Mouse (Mus musculus): ENCODE measurements at regions not wholly inside any gene's neighbourhood (a gene's known extent, or its start where the extent isn't known, plus 50 kb on each side); places are given as distances from the start of the nearest gene placed in this dataset.

DNA sequence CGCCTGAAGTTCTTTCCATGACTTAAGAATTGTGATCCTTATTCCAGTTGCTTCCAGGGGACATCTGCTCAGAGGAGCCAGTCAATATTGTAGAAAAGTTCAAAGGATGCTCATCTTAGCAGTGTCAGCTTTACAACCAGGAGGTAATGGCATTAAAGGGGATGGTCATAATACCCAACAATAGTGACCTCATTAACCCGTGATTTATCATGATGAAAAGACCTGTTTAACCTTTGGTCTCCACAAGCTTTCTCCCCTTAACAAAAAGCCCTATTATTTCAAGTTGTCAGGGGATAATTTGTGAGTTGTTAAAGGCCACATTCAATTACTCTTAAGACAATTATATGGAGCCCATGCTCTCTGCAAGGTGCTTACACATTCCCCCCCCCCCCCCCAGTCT lies 54.3 kb upstream of the Htatip2 start:
- Histone ChIP-seq H3K27me3 (ENCODE audit: control insufficient read depth, insufficient read depth, low read length) (peaks cover 92% of the 10 kb centered on the region), H3K4me2 (replicated peaks; ENCODE audit: low read depth, low read length) (no peak overlapping the region), H3K4me1 (replicated peaks; ENCODE audit: control insufficient read depth, insufficient read depth, low read length) (peaks cover 2% of the 10 kb centered on the region; the same call in 1 of the 2 replicates), H3K4me3 (ENCODE audit: low read depth, low read length) (no peak overlapping the region), H3K27ac (ENCODE audit: low read depth, low read length) (no peak overlapping the region), H3K36me3 (ENCODE audit: control insufficient read depth, insufficient read depth, low read length) (no peaks in the 10 kb centered on the region), H3K9me3 (ENCODE audit: control insufficient read depth, low read length) (no peaks in the 10 kb centered on the region), H3K9ac (ENCODE audit: low read depth, low read length) (no peak overlapping the region)
- 17% methylated on average over 2 of the region's 2 CpGs for WGBS
- DNase-seq (ENCODE audit: low spot score) (no peak), ATAC-seq (ENCODE audit: low FRiP score) (no peak)

GRCm38 (mm10) chr7:49700734-49701133 lies 58.2 kb upstream of the Htatip2 start:
- DNase-seq (ENCODE audit: low spot score): no peak
- Histone ChIP-seq H3K27ac (ENCODE audit: low read depth, low read length) (no peak overlapping the region), H3K4me2 (replicated peaks; ENCODE audit: low read depth, low read length) (no peak overlapping the region), H3K9me3 (ENCODE audit: control insufficient read depth, low read length) (no peaks in the 10 kb centered on the region), H3K9ac (ENCODE audit: low read depth, low read length) (no peak overlapping the region), H3K36me3 (ENCODE audit: control insufficient read depth, insufficient read depth, low read length) (no peaks in the 10 kb centered on the region), H3K4me1 (replicated peaks; ENCODE audit: control insufficient read depth, insufficient read depth, low read length) (peaks cover 2% of the 10 kb centered on the region; the same call in 1 of the 2 replicates), H3K27me3 (ENCODE audit: control insufficient read depth, insufficient read depth, low read length) (peaks cover 93% of the 10 kb centered on the region), H3K4me3 (ENCODE audit: low read depth, low read length) (no peak overlapping the region)
- no peak for ATAC-seq (ENCODE audit: low FRiP score)
- WGBS: 30% methylated on average over 8 of the region's 8 CpGs

DNA sequence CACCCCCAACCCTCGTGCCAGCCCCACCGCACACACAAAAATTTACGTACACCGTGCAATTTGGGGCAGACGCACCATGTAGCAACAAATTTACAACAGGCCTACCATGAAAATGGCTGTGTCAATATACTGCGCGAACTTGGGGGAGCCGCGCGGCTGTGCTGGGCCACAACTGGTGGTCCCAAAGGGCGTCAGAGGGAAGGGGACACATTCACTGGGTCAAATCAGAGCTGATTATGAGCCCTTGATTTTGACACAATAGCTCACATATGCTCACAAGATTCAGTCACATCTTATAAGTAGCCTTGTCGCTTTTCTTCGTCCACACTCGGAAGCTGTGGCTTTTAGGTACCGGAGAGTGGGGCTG lies 58.9 kb upstream of the Htatip2 start:
- 37% methylated on average over 15 of the region's 15 CpGs for WGBS
- H3K9ac ChIP-seq (ENCODE audit: low read depth, low read length): no peak overlapping the region
- ATAC-seq (ENCODE audit: low FRiP score) (no peak), DNase-seq (ENCODE audit: low spot score) (no peak)
- no peak overlapping the region for H3K4me3 ChIP-seq (ENCODE audit: low read depth, low read length)
- no peak overlapping the region for H3K4me2 ChIP-seq (replicated peaks; ENCODE audit: low read depth, low read length)
- H3K27ac ChIP-seq (ENCODE audit: low read depth, low read length): no peak overlapping the region
- peaks cover 91% of the 10 kb centered on the region for H3K27me3 ChIP-seq (ENCODE audit: control insufficient read depth, insufficient read depth, low read length)
- H3K36me3 ChIP-seq (ENCODE audit: control insufficient read depth, insufficient read depth, low read length): no peaks in the 10 kb centered on the region
- H3K4me1 ChIP-seq (replicated peaks; ENCODE audit: control insufficient read depth, insufficient read depth, low read length): 0 out of 2 replicates have a peak, but pooled peaks cover 2% of the 10 kb centered on the region
- no peaks in the 10 kb centered on the region for H3K9me3 ChIP-seq (ENCODE audit: control insufficient read depth, low read length)

GRCm38 (mm10) chr7:49699107-49700023 lies 59.5 kb upstream of the Htatip2 start:
- DNase-seq (ENCODE audit: low spot score) (peak; percentile 57), ATAC-seq (ENCODE audit: low FRiP score) (peak; percentile 82)
- H3K4me2 ChIP-seq (replicated peaks; ENCODE audit: low read depth, low read length): no peak overlapping the region
- WGBS: 26% methylated on average over 13 of the region's 13 CpGs
- no peak overlapping the region for H3K9ac ChIP-seq (ENCODE audit: low read depth, low read length)
- H3K36me3 ChIP-seq (ENCODE audit: control insufficient read depth, insufficient read depth, low read length): no peaks in the 10 kb centered on the region
- 0 out of 2 replicates have a peak, but pooled peaks cover 2% of the 10 kb centered on the region for H3K4me1 ChIP-seq (replicated peaks; ENCODE audit: control insufficient read depth, insufficient read depth, low read length)
- H3K27ac ChIP-seq (ENCODE audit: low read depth, low read length): no peak overlapping the region
- H3K9me3 ChIP-seq (ENCODE audit: control insufficient read depth, low read length): no peaks in the 10 kb centered on the region
- H3K4me3 ChIP-seq (ENCODE audit: low read depth, low read length): no peak overlapping the region
- H3K27me3 ChIP-seq (ENCODE audit: control insufficient read depth, insufficient read depth, low read length): peaks cover 90% of the 10 kb centered on the region

DNA sequence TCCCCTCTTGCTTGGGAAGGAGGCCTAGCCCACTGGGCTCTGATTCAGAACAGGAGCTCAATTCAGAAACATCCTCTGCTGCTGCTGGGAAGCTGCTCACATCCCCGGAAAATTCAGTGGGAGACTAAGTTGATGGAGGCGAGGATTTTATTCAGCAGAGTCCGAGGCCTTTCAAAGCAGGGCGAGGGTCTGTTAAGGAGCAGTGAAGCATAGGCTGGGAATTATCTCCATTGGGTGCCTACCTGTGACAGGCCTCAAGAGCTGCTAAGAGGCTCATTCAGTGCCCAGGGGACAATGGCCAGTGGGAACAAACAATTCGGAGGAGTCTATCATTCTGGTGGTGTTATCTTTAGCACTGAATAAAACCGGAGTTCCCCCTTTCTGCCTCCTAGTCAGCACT lies 59.6 kb upstream of the Dbx1 start:
- ATAC-seq (ENCODE audit: low FRiP score): no peak
- peaks cover 89% of the 10 kb centered on the region for H3K27me3 ChIP-seq (ENCODE audit: control insufficient read depth, insufficient read depth, low read length)
- H3K27ac ChIP-seq (ENCODE audit: low read depth, low read length): no peak overlapping the region
- no peak overlapping the region for H3K9ac ChIP-seq (ENCODE audit: low read depth, low read length)
- 0 out of 2 replicates have a peak, but pooled peaks cover 2% of the 10 kb centered on the region for H3K4me1 ChIP-seq (replicated peaks; ENCODE audit: control insufficient read depth, insufficient read depth, low read length)
- no peak overlapping the region for H3K4me3 ChIP-seq (ENCODE audit: low read depth, low read length)
- WGBS: 16% methylated on average over 6 of the region's 6 CpGs
- H3K9me3 ChIP-seq (ENCODE audit: control insufficient read depth, low read length): no peaks in the 10 kb centered on the region
- no peak for DNase-seq (ENCODE audit: low spot score)
- H3K4me2 ChIP-seq (replicated peaks; ENCODE audit: low read depth, low read length): no peak overlapping the region
- H3K36me3 ChIP-seq (ENCODE audit: control insufficient read depth, insufficient read depth, low read length): no peaks in the 10 kb centered on the region

- DNase-seq (ENCODE audit: low spot score): no peak
Measured at GRCm38 (mm10) chr7:49689546-49689945, 52.9 kb upstream of the Dbx1 start.

GRCm38 (mm10) chr7:49688521-49689399 lies 52.1 kb upstream of the Dbx1 start:
- DNase-seq (ENCODE audit: low spot score) (no peak), ATAC-seq (ENCODE audit: low FRiP score) (no peak)
- Histone ChIP-seq H3K9ac (ENCODE audit: low read depth, low read length) (no peak overlapping the region), H3K27me3 (ENCODE audit: control insufficient read depth, insufficient read depth, low read length) (peaks cover 92% of the 10 kb centered on the region), H3K9me3 (ENCODE audit: control insufficient read depth, low read length) (no peaks in the 10 kb centered on the region), H3K4me1 (replicated peaks; ENCODE audit: control insufficient read depth, insufficient read depth, low read length) (peaks cover 4% of the 10 kb centered on the region; the same call in 1 of the 2 replicates), H3K27ac (ENCODE audit: low read depth, low read length) (no peak overlapping the region), H3K4me3 (ENCODE audit: low read depth, low read length) (no peak overlapping the region), H3K4me2 (replicated peaks; ENCODE audit: low read depth, low read length) (no peak overlapping the region), H3K36me3 (ENCODE audit: control insufficient read depth, insufficient read depth, low read length) (no peaks in the 10 kb centered on the region)
- 4% methylated on average over 10 of the region's 10 CpGs for WGBS

More at GRCm38 (mm10) chr7:49689546-49689945, 52.9 kb upstream of the Dbx1 start:
- no peaks in the 10 kb centered on the region for H3K9me3 ChIP-seq (ENCODE audit: control insufficient read depth, low read length)
- no peak overlapping the region for H3K4me3 ChIP-seq (ENCODE audit: low read depth, low read length)
- peaks cover 92% of the 10 kb centered on the region for H3K27me3 ChIP-seq (ENCODE audit: control insufficient read depth, insufficient read depth, low read length)
- H3K9ac ChIP-seq (ENCODE audit: low read depth, low read length): no peak overlapping the region
- H3K36me3 ChIP-seq (ENCODE audit: control insufficient read depth, insufficient read depth, low read length): no peaks in the 10 kb centered on the region
- no peak overlapping the region for H3K27ac ChIP-seq (ENCODE audit: low read depth, low read length)
- peaks cover 4% of the 10 kb centered on the region; the same call in 1 of the 2 replicates for H3K4me1 ChIP-seq (replicated peaks; ENCODE audit: control insufficient read depth, insufficient read depth, low read length)
- no peak for ATAC-seq (ENCODE audit: low FRiP score)
- WGBS: 23% methylated on average over 6 of the region's 6 CpGs
- H3K4me2 ChIP-seq (replicated peaks; ENCODE audit: low read depth, low read length): no peak overlapping the region

DNA sequence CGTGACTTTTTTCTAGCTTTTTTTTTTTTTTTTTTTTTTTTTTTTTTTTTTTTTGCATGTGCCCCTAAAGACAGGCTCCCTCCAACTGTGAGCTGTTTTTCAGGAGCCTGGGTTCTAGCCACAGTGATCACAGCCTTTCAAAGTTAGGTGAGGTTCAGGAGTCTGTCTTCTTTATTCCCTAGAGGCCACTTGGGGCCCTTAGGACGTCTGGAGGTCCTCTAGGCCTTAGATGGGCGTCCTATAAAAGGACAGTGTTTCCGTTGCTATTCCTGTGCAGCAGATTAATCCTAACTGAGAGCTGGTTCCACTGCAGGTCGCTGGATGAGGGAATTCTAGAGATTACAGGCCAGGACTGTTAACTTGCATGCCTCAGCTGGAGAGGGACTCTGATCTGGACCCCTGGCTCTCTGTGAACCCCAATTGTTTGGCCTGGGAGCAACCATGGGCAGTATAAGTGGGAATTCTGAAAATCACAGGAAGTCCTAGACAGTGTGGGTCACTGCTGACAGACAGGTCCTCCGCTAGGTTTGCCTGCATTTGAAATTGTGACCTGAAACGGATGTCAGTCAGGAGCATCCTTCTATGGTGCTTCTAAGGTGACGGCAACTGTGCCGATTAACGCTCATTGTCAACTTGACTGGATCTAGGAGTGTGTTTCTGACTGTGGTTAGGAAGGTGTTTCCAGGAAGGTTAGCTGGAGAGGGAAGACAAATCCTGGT lies 51.2 kb upstream of the Dbx1 start:
- H3K27me3 ChIP-seq (ENCODE audit: control insufficient read depth, insufficient read depth, low read length): peaks cover 92% of the 10 kb centered on the region
- no peaks in the 10 kb centered on the region for H3K36me3 ChIP-seq (ENCODE audit: control insufficient read depth, insufficient read depth, low read length)
- no peak overlapping the region for H3K9ac ChIP-seq (ENCODE audit: low read depth, low read length)
- ATAC-seq (ENCODE audit: low FRiP score): no peak
- no peaks in the 10 kb centered on the region for H3K9me3 ChIP-seq (ENCODE audit: control insufficient read depth, low read length)
- WGBS: 11% methylated on average over 10 of the region's 10 CpGs
- H3K27ac ChIP-seq (ENCODE audit: low read depth, low read length): no peak overlapping the region
- H3K4me1 ChIP-seq (replicated peaks; ENCODE audit: control insufficient read depth, insufficient read depth, low read length): peaks cover 4% of the 10 kb centered on the region; the same call in 1 of the 2 replicates
- H3K4me3 ChIP-seq (ENCODE audit: low read depth, low read length): no peak overlapping the region
- H3K4me2 ChIP-seq (replicated peaks; ENCODE audit: low read depth, low read length): no peak overlapping the region
- DNase-seq (ENCODE audit: low spot score): no peak

All from hindbrain, embryonic 11.5 days (tissue).